Mouse (Mus musculus) ES-E14 (cell line): ENCODE results near the gene Olfr1368. TPM values are rescaled to one million over a fixed set of nuclear protein-coding genes. Genes with fewer than 3 reads are reported as not detected.

ENCODE experiments used
- DNase-seq: peaks from one replicate; pipeline ENCODE4 v3.0.0-alpha.2; 2013; ENCODE audit warnings: low read depth, low spot score
- H3K27ac ChIP-seq: 2 replicates; pipeline ENCODE4 v1.5.1; 2012; ENCODE audit warnings: low read depth, mild to moderate bottlenecking, low read length, moderate library complexity, mixed read lengths; ENCODE audit not compliant: poor library complexity, insufficient read depth, severe bottlenecking
- H3K36me3 ChIP-seq: 2 replicates; pipeline ENCODE4 v1.6.1; 2012; ENCODE audit warnings: mild to moderate bottlenecking, low read length, moderate library complexity, mixed read lengths; ENCODE audit not compliant: control insufficient read depth, poor library complexity, insufficient read depth, severe bottlenecking
- H3K4me1 ChIP-seq, 2 experiments: fragments of 150-350 bp in 1 of 2; sonication (generic) in 1 of 2; 2 replicates each; pipeline ENCODE4 v1.6.1; 2012; ENCODE audit warnings: low read length in 2 of 2, mild to moderate bottlenecking in 1 of 2, mixed read lengths in 1 of 2; ENCODE audit not compliant: control insufficient read depth in 2 of 2, insufficient read depth in 2 of 2, poor library complexity in 1 of 2
- H3K4me3 ChIP-seq, 2 experiments: fragments of 150-350 bp in 1 of 2; sonication (generic) in 1 of 2; 2 replicates each; pipeline ENCODE4 v1.5.1; 2012; ENCODE audit warnings: low read length in 2 of 2, low read depth in 1 of 2, mild to moderate bottlenecking in 1 of 2, mixed read lengths in 1 of 2; ENCODE audit not compliant: insufficient read depth in 1 of 2, poor library complexity in 1 of 2, severe bottlenecking in 1 of 2
- H3K9ac ChIP-seq: 2 replicates; pipeline ENCODE4 v1.6.1; 2012; ENCODE audit warnings: low read depth, mild to moderate bottlenecking, low read length, mixed read lengths; ENCODE audit not compliant: poor library complexity, insufficient read depth, severe bottlenecking
- H3K9me3 ChIP-seq: fragments of 150-350 bp; sonication (generic); 2 replicates; pipeline ENCODE4 v1.6.1; 2012; ENCODE audit warnings: low read depth, mild to moderate bottlenecking, low read length; ENCODE audit not compliant: control insufficient read depth, insufficient read depth
- CHD2 ChIP-seq: IDR thresholded peaks from 2 replicates; pipeline ENCODE4 v1.6.1; 2014; ENCODE audit warnings: mild to moderate bottlenecking, low read depth, low read length, inconsistent platforms
- HCFC1 ChIP-seq: IDR thresholded peaks from 2 replicates; pipeline ENCODE4 v1.6.1; 2012; ENCODE audit warnings: low read length, inconsistent platforms, borderline replicate concordance; ENCODE audit not compliant: insufficient read depth
- MAFK ChIP-seq: IDR thresholded peaks from 2 replicates; pipeline ENCODE4 v1.6.1; 2014; ENCODE audit warnings: mild to moderate bottlenecking, low read depth, low read length, inconsistent platforms; ENCODE audit not compliant: insufficient read depth
- ZC3H11A ChIP-seq: IDR thresholded peaks from 2 replicates; pipeline ENCODE4 v1.6.1; 2012; ENCODE audit warnings: low read depth, mild to moderate bottlenecking, inconsistent platforms, low read length, borderline replicate concordance
- ZNF384 ChIP-seq: IDR thresholded peaks from 2 replicates; pipeline ENCODE4 v1.6.1; 2012; ENCODE audit warnings: low read depth, low read length, inconsistent platforms
- in situ Hi-C, 2 experiments: fragments of 600-800 bp; cut with MboI; formaldehyde crosslinking; loops; one replicate each; pipeline ENCODE4 v1.15.1; 2025; ENCODE audit warnings: low sequenced_read_pairs in 2 of 2, inconsistent platforms in 1 of 2; ENCODE audit not compliant: unreplicated experiment in 2 of 2
- total RNA-seq: library from RNA; depleted of rRNA; stranded (reverse); fragments of 300-350 nt; gene quantifications from 2 replicates; pipeline ENCODE4 v1.2.3, GENCODE M21; 2012

The Olfr1368 gene
- total RNA-seq, 1 experiment = not detected

DNA sequence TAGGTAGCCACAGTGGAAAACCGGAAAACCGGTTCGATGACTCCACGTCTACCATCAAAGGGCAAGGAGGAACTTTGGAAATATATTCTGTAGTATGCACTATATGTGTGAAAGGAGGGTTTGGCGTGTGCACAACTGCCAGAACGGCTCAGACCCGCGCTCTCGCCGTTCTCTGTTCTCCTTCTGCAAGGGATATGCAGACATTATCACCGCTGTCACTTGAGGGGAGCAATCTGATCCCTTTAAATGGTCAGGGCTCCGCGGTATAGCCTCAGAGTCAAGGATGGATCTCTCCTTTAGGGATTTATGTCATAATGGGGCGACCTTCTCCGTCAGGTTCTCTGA lies 13.8 kb upstream of the Olfr1368 start:
- no peaks in the 10 kb centered on the region for H3K9me3 ChIP-seq
- peak overlapping the region; percentile 10; the same call in 1 of the 2 replicates for H3K9ac ChIP-seq
- H3K27ac ChIP-seq = no peak overlapping the region
- in situ Hi-C loops = loop anchor here in 1 of 2 experiments (25.0 kb wide), 1 partner anchor 553 kb away; the partner anchor contains the start of genes Hist1h2ai, Hist1h2bl, Hist1h2bm and Hist1h3h
- no peaks in the 10 kb centered on the region for H3K36me3 ChIP-seq
- TF ChIP-seq MAFK = no peak
- no peak for TF ChIP-seq ZNF384
- no peak for TF ChIP-seq CHD2
- TF ChIP-seq ZC3H11A = no peak
- TF ChIP-seq HCFC1 = no peak
- peak overlapping the region; percentile 39 to 47 for H3K4me3 ChIP-seq
- DNase-seq = no peak
- peaks cover 0 to 4% of the 10 kb centered on the region in 2 experiments; a peak in 2 of 4 replicates for H3K4me1 ChIP-seq

DNA sequence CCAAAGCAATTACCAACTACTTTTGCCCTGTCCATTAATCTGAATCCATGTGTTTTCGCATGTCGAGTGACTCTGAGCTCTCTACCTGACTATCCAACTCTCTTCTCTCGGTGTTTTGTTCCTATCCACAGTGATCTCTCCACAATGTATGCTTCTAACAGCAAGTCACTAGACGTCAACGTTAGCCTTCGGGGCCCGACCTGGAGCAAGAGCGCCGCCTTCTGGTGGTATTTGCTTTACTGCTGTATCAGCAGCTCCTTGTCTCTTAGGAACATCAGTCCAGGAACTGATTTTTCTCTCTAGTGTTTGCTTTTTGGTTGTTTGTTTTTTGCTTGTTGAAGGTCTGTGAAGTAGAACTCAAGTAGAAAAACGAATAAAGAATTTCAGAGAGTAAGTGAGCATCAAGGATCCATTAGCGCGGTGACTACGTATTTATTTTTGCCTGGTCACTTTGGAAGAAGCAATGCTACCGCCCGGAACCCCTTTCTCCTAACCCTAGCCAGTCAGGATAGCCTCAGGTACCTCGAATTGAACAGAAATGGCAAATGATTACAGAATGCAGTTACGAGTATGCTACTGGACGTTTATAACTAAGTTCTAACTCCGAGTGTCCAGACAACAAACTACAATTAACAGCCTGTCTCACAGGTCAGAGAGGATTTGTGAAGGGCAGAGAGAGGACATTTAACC lies 13.3 kb upstream of the Olfr1368 start:
- TF ChIP-seq ZC3H11A = peak; percentile 22; the same call in 1 of the 2 replicates
- TF ChIP-seq ZNF384 = no peak
- TF ChIP-seq CHD2 = peak; percentile 89
- TF ChIP-seq HCFC1 = no peak
- peak; percentile 98 for TF ChIP-seq MAFK
- DNase-seq = no peak
- H3K9ac ChIP-seq = no peak overlapping the region
- in situ Hi-C loops = loop anchor here in 1 of 2 experiments (25.0 kb wide), 1 partner anchor 553 kb away; the partner anchor contains the start of genes Hist1h2ai, Hist1h2bl, Hist1h2bm and Hist1h3h
- peaks cover 0 to 4% of the 10 kb centered on the region in 2 experiments; a peak in 2 of 4 replicates for H3K4me1 ChIP-seq
- peak overlapping the region; percentile 39 to 47 for H3K4me3 ChIP-seq
- H3K27ac ChIP-seq = no peak overlapping the region
- H3K9me3 ChIP-seq = no peaks in the 10 kb centered on the region
- no peaks in the 10 kb centered on the region for H3K36me3 ChIP-seq

DNA sequence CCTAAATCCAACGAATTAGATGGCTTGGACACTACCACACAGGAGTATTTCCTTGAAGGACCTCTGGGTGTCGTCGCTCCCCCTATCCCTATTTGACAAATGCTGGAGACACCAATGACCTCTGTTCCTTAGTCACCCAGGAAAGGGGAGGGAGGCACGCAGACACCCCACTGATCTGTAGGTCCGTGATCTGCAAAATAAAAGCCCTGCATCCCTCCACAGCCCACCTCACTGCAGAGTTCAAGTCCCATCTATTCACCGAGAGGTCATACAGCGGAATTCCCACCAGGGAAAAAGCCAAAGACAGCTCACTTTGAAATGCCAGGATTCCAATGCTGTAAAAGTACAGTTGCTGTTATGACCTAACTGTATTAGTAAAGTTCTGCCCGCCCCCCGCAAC lies 12.4 kb upstream of the Olfr1368 start:
- in situ Hi-C loops = loop anchor here in 1 of 2 experiments (25.0 kb wide), 1 partner anchor 554 kb away; the partner anchor contains the start of genes Hist1h2ai, Hist1h2bl, Hist1h2bm and Hist1h3h
- DNase-seq = no peak
- Histone ChIP-seq H3K4me1 (peaks cover 0 to 4% of the 10 kb centered on the region in 2 experiments; a peak in 2 of 4 replicates), H3K9ac (no peak overlapping the region), H3K4me3 (no peak overlapping the region), H3K9me3 (no peaks in the 10 kb centered on the region), H3K27ac (no peak overlapping the region), H3K36me3 (no peaks in the 10 kb centered on the region)
- TF ChIP-seq ZNF384 (no peak), HCFC1 (no peak), CHD2 (no peak), MAFK (no peak), ZC3H11A (no peak)

DNA sequence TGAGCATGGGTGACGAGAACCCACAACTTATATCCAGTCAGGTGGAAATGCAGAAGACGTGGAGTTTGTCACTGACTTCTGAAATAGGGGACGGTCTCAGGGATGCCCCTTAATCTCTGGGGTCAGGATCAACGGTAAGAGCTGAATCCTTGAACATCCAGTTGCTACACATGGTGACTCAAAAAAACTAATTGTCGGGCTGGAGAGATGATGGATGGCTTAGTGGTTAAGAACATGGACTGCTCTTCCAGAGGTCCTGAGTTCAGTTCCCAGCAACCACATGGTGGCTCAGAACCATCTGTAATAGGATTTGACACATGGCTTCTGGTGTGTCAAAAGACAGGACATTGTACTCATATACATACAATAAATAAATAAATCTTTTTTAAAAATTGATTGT lies 10.2 kb upstream of the Olfr1368 start:
- Histone ChIP-seq H3K4me3 (no peak overlapping the region), H3K27ac (no peak overlapping the region), H3K4me1 (peaks cover 0 to 2% of the 10 kb centered on the region in 2 experiments; a peak in 2 of 4 replicates), H3K9ac (no peak overlapping the region), H3K9me3 (no peaks in the 10 kb centered on the region), H3K36me3 (no peaks in the 10 kb centered on the region)
- TF ChIP-seq MAFK (no peak), CHD2 (no peak), ZNF384 (no peak), HCFC1 (no peak), ZC3H11A (no peak)
- in situ Hi-C loops = loop anchor here in 1 of 2 experiments (25.0 kb wide), 1 partner anchor 556 kb away; the partner anchor contains the start of genes Hist1h2ai, Hist1h2bl, Hist1h2bm and Hist1h3h
- no peak for DNase-seq
